Mouse (Mus musculus) limb, embryonic 11.5 days (tissue): Measurements from ENCODE around the gene Wtap. TPM values are rescaled to one million over a fixed set of nuclear protein-coding genes. Genes with fewer than 3 reads are reported as not detected.
"Not testable (repeated sequence)": the region's sequence is repeated elsewhere in the genome, so short reads cannot be mapped to it uniquely, and the experiment has no call there.

ENCODE experiments used
- ATAC-seq: fragments of 200-750 bp; cut with Nextera tagmentation; 2 replicates; pipeline ENCODE4 v1.8.0; 2017; ENCODE audit warnings: low read depth; ENCODE audit not compliant: insufficient number of reproducible peaks, low FRiP score, low TSS enrichment
- DNase-seq: peaks from one replicate; pipeline ENCODE4 v3.0.0-alpha.2; 2015; ENCODE audit warnings: low spot score
- H3K27ac ChIP-seq: fragments of 300-500 bp; sonication (generic); replicated peaks from 2 replicates; pipeline ENCODE4 v1.5.1; 2014; ENCODE audit warnings: low read depth, mild to moderate bottlenecking, low read length
- H3K27me3 ChIP-seq: fragments of 300-500 bp; sonication (generic); 2 replicates; pipeline ENCODE4 v1.6.1; 2014; ENCODE audit warnings: mild to moderate bottlenecking, low read length, mixed read lengths; ENCODE audit not compliant: control insufficient read depth, insufficient read depth
- H3K36me3 ChIP-seq: fragments of 300-500 bp; sonication (generic); 2 replicates; pipeline ENCODE4 v1.6.1; 2014; ENCODE audit warnings: mild to moderate bottlenecking, low read length, moderate library complexity, mixed read lengths; ENCODE audit not compliant: control insufficient read depth, insufficient read depth
- H3K4me1 ChIP-seq: fragments of 300-500 bp; sonication (generic); 2 replicates; pipeline ENCODE4 v1.6.1; 2014; ENCODE audit warnings: low read length, mixed read lengths; ENCODE audit not compliant: control insufficient read depth, insufficient read depth
- H3K4me2 ChIP-seq: fragments of 300-500 bp; sonication (generic); 2 replicates; pipeline ENCODE4 v1.6.1; 2014; ENCODE audit warnings: low read depth, mild to moderate bottlenecking, moderate library complexity; ENCODE audit not compliant: severe bottlenecking
- H3K4me3 ChIP-seq: fragments of 300-500 bp; sonication (generic); 2 replicates; pipeline ENCODE4 v1.5.1; 2014; ENCODE audit warnings: low read depth, low read length
- H3K9ac ChIP-seq: fragments of 300-500 bp; sonication (generic); 2 replicates; pipeline ENCODE4 v1.6.1; 2014; ENCODE audit warnings: mild to moderate bottlenecking, low read length
- H3K9me3 ChIP-seq: fragments of 300-500 bp; sonication (generic); 2 replicates; pipeline ENCODE4 v1.6.1; 2016; ENCODE audit warnings: low read length; ENCODE audit not compliant: control insufficient read depth
- WGBS: fragments of 180-500 bp; shearing (Covaris S2); extraction: QIAGEN DNeasy Blood & Tissue Kit; methylation state at CpG from one replicate; pipeline ENCODE4 v1.1.7; 2014; 5-methylcytosine and 5-hydroxymethylcytosine counted together
- polyA plus RNA-seq: library from polyadenylated mRNA; unstranded; fragments of >200 nt; fragmentation: Nextera tagmentation; extraction: Ambion mirVana; gene quantifications from 2 replicates; pipeline ENCODE4 v1.2.1, GENCODE M21; 2014

The Wtap gene
- polyA plus RNA-seq, 1 experiment from 2014 or later, result 160 TPM

GRCm38 (mm10) chr17:12990567-12991145, 3.3 kb downstream of the Wtap start:
- Histone ChIP-seq H3K4me1 (peaks cover 2% of the 10 kb centered on the region; the same call in 1 of the 2 replicates), H3K27me3 (no peaks in the 10 kb centered on the region), H3K4me2 (peak overlapping the region; percentile 79), H3K9me3 (no peaks in the 10 kb centered on the region), H3K27ac (no peak overlapping the region), H3K36me3 (peaks cover 3% of the 10 kb centered on the region; the same call in 1 of the 2 replicates), H3K9ac (peak overlapping the region; percentile 100), H3K4me3 (peak overlapping the region; percentile 72)
- ATAC-seq, result no peak
- no peak for DNase-seq
- 70% methylated on average over 8 of the region's 8 CpGs for WGBS

GRCm38 (mm10) chr17:12988096-12988495, 5.9 kb downstream of the Wtap start:
- not testable (repeated sequence) for DNase-seq, H3K4me2 ChIP-seq, H3K36me3 ChIP-seq, H3K9me3 ChIP-seq, ATAC-seq, H3K9ac ChIP-seq, H3K27ac ChIP-seq, H3K4me3 ChIP-seq, H3K4me1 ChIP-seq, H3K27me3 ChIP-seq
- 97% methylated on average over 8 of the region's 8 CpGs for WGBS

GRCm38 (mm10) chr17:12983988-12984387, 10.0 kb downstream of the Wtap start:
- no peak for DNase-seq
- 90% methylated on average over 2 of the region's 2 CpGs for WGBS
- no peaks in the 10 kb centered on the region for H3K27me3 ChIP-seq

GRCm38 (mm10) chr17:12978546-12978945, 15.4 kb downstream of the Wtap start:
- DNase-seq, result no peak
- H3K27me3 ChIP-seq, result no peaks in the 10 kb centered on the region
- H3K9me3 ChIP-seq, result no peaks in the 10 kb centered on the region
- H3K9ac ChIP-seq, result no peak overlapping the region
- no peaks in the 10 kb centered on the region for H3K4me1 ChIP-seq
- no peak for ATAC-seq
- 91% methylated on average over 1 of the region's 1 CpGs for WGBS
- H3K4me2 ChIP-seq, result no peak overlapping the region
- H3K36me3 ChIP-seq, result peaks cover 26% of the 10 kb centered on the region
- H3K27ac ChIP-seq, result no peak overlapping the region
- no peak overlapping the region for H3K4me3 ChIP-seq

More at GRCm38 (mm10) chr17:12983988-12984387, 10.0 kb downstream of the Wtap start:
- H3K27ac ChIP-seq, result no peak overlapping the region
- H3K9me3 ChIP-seq, result no peaks in the 10 kb centered on the region
- H3K4me2 ChIP-seq, result no peak overlapping the region
- no peak for ATAC-seq
- no peak overlapping the region for H3K4me3 ChIP-seq
- no peaks in the 10 kb centered on the region for H3K4me1 ChIP-seq
- peaks cover 27% of the 10 kb centered on the region for H3K36me3 ChIP-seq
- no peak overlapping the region for H3K9ac ChIP-seq

GRCm38 (mm10) chr17:12973851-12974250, 20.1 kb downstream of the Wtap start:
- Histone ChIP-seq H3K27ac (no peak overlapping the region), H3K9me3 (no peaks in the 10 kb centered on the region), H3K27me3 (no peaks in the 10 kb centered on the region), H3K9ac (no peak overlapping the region), H3K4me2 (no peak overlapping the region), H3K36me3 (peaks cover 7% of the 10 kb centered on the region), H3K4me1 (no peaks in the 10 kb centered on the region), H3K4me3 (no peak overlapping the region)
- DNase-seq, result no peak
- ATAC-seq, result no peak
- WGBS, result 88% methylated on average over 2 of the region's 2 CpGs

- Histone ChIP-seq H3K4me1 (no peaks in the 10 kb centered on the region), H3K9me3 (no peaks in the 10 kb centered on the region), H3K4me3 (no peak overlapping the region), H3K27me3 (no peaks in the 10 kb centered on the region), H3K36me3 (peaks cover 2% of the 10 kb centered on the region; the same call in 1 of the 2 replicates), H3K9ac (no peak overlapping the region), H3K4me2 (no peak overlapping the region), H3K27ac (no peak overlapping the region)
- no peak for ATAC-seq
- no peak for DNase-seq
- WGBS, result 95% methylated on average over 2 of the region's 2 CpGs
These were observed 26.8 kb downstream of the Wtap start for GRCm38 (mm10) chr17:12967173-12967572.

- DNase-seq (no peak), ATAC-seq (no peak)
- Histone ChIP-seq H3K27ac (no peak overlapping the region), H3K4me3 (no peak overlapping the region), H3K27me3 (no peaks in the 10 kb centered on the region), H3K9ac (no peak overlapping the region), H3K4me1 (no peaks in the 10 kb centered on the region; the same call in 1 of the 2 replicates), H3K36me3 (peaks cover 2% of the 10 kb centered on the region; the same call in 1 of the 2 replicates), H3K9me3 (no peaks in the 10 kb centered on the region), H3K4me2 (no peak overlapping the region)
- WGBS, result 82% methylated on average over 3 of the region's 3 CpGs
These were observed 30.5 kb downstream of the Wtap start for GRCm38 (mm10) chr17:12963476-12963875.

GRCm38 (mm10) chr17:12960331-12960873, 33.6 kb downstream of the Wtap start, which contains the start of gene Acat2:
Acat2 (minus strand) TSS chr17:12960747.
- ATAC-seq (peak; percentile 98), DNase-seq (peak; percentile 91)
- whole genome bisulfite sequencing, result under 1% methylated on average over 37 of the region's 42 CpGs

More at GRCm38 (mm10) chr17:12960331-12960873, 33.6 kb downstream of the Wtap start, which contains the start of gene Acat2:
- H3K9me3 ChIP-seq, result no peaks in the 10 kb centered on the region
- H3K36me3 ChIP-seq, result peaks cover 3% of the 10 kb centered on the region; the same call in 1 of the 2 replicates
- no peaks in the 10 kb centered on the region for H3K27me3 ChIP-seq
- no peaks in the 10 kb centered on the region; the same call in 1 of the 2 replicates for H3K4me1 ChIP-seq
- H3K4me2 ChIP-seq, result peak within 1 kb of the TSS; percentile 55
- H3K9ac ChIP-seq, result peak within 1 kb of the TSS; percentile 61
- H3K27ac ChIP-seq, result peak within 1 kb of the TSS; percentile 63; the same call in 1 of the 2 replicates
- H3K4me3 ChIP-seq, result peak within 1 kb of the TSS; percentile 67
